Mouse (Mus musculus): Measurements from ENCODE around the gene Mustn1.

The Mustn1 gene

GRCm38 (mm10) chr14:30879794-30880193 lies 794 bp downstream of the Mustn1 start:
- no peak for DNase-seq (ENCODE audit: low read depth in 2 of 2, low spot score in 2 of 2)

DNA sequence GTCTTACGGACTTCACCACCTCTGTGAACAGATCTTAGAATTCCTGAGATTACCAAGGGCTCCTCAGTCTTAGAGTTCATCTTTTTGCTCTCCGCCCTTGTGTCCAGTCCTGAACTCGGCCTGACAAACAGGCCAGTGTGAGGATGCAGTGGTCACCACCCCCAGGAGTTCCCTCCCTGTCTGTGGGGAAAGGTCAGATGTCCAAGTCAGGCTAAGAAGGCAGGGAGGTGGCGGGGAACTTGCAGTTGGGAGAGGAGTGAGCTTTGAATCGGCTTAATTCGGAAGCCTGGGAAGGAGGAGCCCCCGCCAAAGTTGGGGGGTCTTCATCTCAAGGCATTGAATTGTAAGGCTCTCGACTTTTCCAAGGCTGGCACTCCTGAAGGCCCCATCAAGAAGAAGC lies 1.3 kb downstream of the Mustn1 start:
- no peak for DNase-seq (ENCODE audit: low read depth in 2 of 2, low spot score in 2 of 2)

GRCm38 (mm10) chr14:30880811-30881717 lies 2.1 kb downstream of the Mustn1 start:
- DNase-seq (ENCODE audit: low read depth in 2 of 2, low spot score in 2 of 2) = no peak

GRCm38 (mm10) chr14:30881718-30882108 lies 2.7 kb downstream of the Mustn1 start:
- no peak for DNase-seq (ENCODE audit: low read depth in 2 of 2, low spot score in 2 of 2)

DNA sequence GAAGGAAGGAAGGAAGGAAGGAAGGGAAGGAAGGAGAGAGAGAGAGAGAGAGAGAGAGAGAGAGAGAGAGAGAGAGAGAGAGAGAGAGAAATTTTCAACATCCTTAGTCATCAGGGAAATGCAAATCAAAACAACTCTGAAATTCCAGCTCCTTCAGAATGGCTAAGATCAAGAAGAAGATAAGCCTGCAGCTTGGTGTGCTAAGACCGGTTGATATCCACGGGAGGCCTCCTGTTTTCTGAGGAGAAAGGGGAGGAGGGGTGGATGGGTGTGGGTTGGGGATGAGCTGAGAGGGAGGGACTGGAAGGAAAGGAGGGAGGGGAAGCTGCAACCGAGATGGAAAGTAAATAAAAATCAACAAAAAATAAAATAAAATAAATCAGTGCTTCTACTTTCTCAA lies 6.3 kb downstream of the Mustn1 start:
- DNase-seq (ENCODE audit: low read depth in 2 of 2, low spot score in 2 of 2) = no peak

GRCm38 (mm10) chr14:30886204-30886603 lies 7.2 kb downstream of the Mustn1 start, which contains the start of gene Itih4:
Gene Itih4 (plus strand): TSS chr14:30886476.
- DNase-seq (ENCODE audit: low read depth in 2 of 2, low spot score in 2 of 2) = no peak

DNA sequence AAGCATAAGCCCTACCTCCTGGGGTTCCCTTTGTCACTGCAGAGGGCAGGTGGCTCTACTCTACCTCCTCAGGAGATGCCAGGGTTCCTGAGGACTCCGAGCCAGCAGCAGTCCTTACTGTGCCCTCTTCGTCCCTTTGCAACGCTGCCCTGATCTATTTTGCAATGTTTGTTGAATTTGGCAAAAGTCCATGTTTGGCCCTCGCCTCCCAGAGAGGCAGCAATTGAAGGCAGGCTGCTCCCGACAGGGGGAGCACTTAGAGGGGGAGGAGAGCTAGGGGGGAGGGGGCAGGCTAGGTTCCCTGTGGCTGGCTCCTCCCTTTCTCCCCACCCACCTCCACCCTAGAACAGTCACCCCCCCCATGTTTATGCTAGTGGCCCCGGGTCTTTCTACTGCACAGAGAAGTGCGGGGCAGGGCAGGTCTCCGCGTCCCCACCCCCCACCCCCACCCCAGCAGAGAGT lies 9.3 kb downstream of the Mustn1 start:
- DNase-seq (ENCODE audit: low read depth in 2 of 2, low spot score in 2 of 2) = no peak

GRCm38 (mm10) chr14:30899972-30900371 lies 21.0 kb downstream of the Mustn1 start:
- no peak for DNase-seq (ENCODE audit: low read depth in 2 of 2, low spot score in 2 of 2)

- DNase-seq (ENCODE audit: low read depth in 2 of 2, low spot score in 2 of 2) = no peak
Observed at GRCm38 (mm10) chr14:30902628-30903027, 23.6 kb downstream of the Mustn1 start.

DNA sequence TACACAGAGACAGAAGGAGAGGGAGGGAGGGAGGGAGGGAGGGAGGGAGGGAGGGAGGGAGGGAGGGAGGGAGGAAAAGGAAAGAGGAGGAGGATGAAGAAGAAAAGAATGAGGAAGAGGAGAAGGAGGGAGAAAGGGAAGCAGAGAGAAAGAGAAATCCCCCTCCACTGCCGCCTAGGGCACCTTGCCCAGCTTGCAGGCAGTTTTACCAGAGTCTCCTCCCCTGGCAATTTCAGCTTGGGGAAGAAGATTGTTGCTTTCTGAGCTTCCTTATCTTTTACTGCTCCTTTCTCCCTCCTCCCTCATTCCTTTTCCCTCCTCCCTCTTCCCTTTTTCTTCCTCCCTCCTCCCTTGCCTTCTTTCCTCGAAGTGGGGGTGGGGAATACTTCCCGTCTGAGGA lies 24.0 kb downstream of the Mustn1 start:
- no peak for DNase-seq (ENCODE audit: low read depth in 2 of 2, low spot score in 2 of 2)

GRCm38 (mm10) chr14:30904307-30904706 lies 25.3 kb downstream of the Mustn1 start:
- DNase-seq (ENCODE audit: low read depth in 2 of 2, low spot score in 2 of 2) = no peak

GRCm38 (mm10) chr14:30906001-30906400 lies 27.0 kb downstream of the Mustn1 start:
- no peak for DNase-seq (ENCODE audit: low read depth in 2 of 2, low spot score in 2 of 2)

DNA sequence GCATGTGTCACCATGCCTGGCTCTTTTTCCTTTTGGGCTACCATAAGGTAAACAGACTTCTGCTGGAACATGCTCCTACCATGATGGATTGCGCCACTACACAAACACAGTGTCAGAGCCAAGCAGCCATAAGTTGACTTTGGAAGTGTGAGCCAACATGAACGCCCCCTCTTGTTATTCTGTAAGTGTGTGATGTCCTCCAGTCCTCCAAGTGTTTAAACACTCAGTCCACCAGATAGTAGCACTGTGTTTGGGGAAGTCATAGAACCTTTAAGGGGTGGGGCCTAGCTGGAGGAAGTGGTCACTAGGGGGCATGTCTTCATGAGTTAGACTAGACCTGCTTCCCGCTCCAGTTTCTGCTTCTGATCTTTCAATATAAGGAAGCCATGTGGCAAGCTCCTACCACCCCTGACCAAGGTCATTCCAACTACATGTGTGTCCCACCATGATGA lies 28.8 kb downstream of the Mustn1 start:
- no peak for DNase-seq (ENCODE audit: low read depth in 2 of 2, low spot score in 2 of 2)

DNA sequence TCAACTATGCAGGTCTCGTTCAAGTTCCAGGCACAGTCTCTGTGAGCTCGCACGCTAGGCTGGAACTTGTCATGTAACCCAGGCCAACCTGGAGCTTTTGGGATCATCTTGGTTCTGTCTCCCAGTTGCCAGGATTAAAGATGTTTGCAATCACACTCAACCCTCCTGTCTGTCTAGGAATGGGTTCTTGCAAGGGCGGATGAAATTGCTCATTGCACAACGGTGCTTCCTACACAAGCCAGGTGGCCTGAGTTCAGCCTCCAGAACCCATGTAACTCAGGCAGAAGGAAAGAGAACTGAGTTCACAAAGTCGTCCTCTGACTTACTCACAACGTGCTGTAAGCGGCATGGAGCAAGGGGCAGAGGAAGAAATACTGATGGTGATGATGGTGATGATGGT lies 32.1 kb downstream of the Mustn1 start:
- DNase-seq (ENCODE audit: low read depth in 2 of 2, low spot score in 2 of 2) = no peak

DNA sequence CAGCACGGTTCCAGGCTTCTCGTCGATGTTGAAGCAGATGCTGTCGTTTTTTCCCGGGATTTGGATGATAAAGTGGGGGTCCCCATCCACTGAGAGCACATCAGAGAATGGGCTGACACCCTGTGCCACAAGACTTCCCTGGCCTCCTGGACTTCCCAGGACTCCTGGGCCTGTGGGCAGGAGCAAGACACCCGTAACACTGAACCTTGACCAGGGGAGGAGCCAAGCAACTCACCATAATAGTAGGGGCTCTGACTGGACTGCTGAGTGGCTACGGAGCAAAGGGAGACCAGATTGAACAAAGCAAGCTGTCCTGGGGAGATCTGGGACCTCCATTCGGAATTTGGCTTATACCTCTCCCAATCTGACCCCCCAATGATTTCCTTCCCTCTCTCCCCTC lies 33.6 kb downstream of the Mustn1 start:
- no peak for DNase-seq (ENCODE audit: low read depth in 2 of 2, low spot score in 2 of 2)

- no peak for DNase-seq (ENCODE audit: low read depth in 2 of 2, low spot score in 2 of 2)
Observed at GRCm38 (mm10) chr14:30913404-30913803, 34.4 kb downstream of the Mustn1 start.

- DNase-seq (ENCODE audit: low read depth in 2 of 2, low spot score in 2 of 2) = no peak
Observed at GRCm38 (mm10) chr14:30916516-30916915, 37.5 kb downstream of the Mustn1 start.

DNA sequence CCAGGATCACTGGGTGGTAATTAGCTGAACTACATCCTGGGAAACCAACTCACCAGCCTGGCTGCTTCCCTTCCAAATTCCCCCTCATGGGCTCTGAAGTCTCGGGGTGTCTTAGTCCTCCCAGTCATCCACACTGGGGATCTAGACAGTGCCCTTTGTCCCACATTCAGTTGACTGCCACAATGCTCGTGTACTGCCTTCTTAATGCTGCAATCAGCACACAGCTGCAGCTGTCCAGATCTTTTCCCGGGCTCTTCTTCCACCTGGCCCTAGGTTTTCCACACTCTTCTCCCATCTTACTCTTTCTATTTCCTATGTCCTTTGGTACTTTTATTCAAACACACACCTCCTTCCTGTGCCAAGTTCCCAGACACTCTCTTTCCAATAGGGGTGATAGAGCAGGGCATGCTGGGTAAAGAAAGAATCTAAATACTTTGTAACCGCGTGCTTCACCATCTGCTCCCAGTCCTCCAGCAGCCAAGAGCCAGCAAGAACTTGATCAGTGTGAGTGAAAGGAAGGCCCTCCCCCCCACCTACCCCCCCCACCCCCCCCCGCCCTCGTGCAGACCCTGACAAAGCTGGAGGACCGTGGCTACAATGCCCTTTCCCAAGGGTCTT lies 43.2 kb downstream of the Mustn1 start:
- no peak for DNase-seq (ENCODE audit: low read depth in 2 of 2, low spot score in 2 of 2)

GRCm38 (mm10) chr14:30923375-30924105 lies 44.5 kb downstream of the Mustn1 start, which contains the start of gene Itih3:
Gene Itih3 (minus strand): TSS chr14:30923760.
- DNase-seq (ENCODE audit: low read depth in 2 of 2, low spot score in 2 of 2) = no peak

GRCm38 (mm10) chr14:30925492-30925891 lies 46.5 kb downstream of the Mustn1 start:
- DNase-seq (ENCODE audit: low read depth in 2 of 2, low spot score in 2 of 2) = no peak

DNA sequence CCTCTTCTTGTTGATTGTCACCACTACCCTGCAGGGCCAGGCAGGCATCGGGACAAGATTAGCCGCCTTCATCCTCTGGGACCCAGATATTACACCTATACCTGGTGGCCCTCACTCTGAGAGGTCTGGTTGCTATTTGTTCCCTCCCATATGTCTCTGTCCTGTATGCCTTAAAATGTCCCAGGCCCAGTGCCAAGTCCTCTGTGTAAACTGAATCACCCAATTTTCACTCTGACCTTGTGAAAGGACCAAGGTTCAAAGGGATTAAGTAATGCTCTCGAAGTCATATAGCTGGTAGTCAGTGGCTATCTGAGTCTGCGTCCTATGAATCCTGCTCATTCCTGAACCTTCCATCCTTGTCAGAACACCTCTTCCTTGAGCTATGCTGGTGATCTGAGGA lies 51.4 kb downstream of the Mustn1 start:
- no peak for DNase-seq (ENCODE audit: low read depth in 2 of 2, low spot score in 2 of 2)

All from CD8-positive naive resting alpha-beta T cell, adult 2 months (primary cell).